Mouse (Mus musculus): ENCODE results near the gene Stpg3.

Gene Stpg3

GRCm38 (mm10) chr2:25180478-25180903 is 33.9 kb downstream of the Stpg3 start, which contains the start of gene Nrarp:
Gene Nrarp, plus strand, starts transcription at chr2:25180758.
- DNase-seq (ENCODE audit: low read depth, low spot score), result peak; percentile 82

GRCm38 (mm10) chr2:25179566-25180217 is 34.7 kb downstream of the Stpg3 start:
- no peak for DNase-seq (ENCODE audit: low read depth, low spot score)

GRCm38 (mm10) chr2:25178285-25178972 is 36.0 kb downstream of the Stpg3 start:
- no peak for DNase-seq (ENCODE audit: low read depth, low spot score)

GRCm38 (mm10) chr2:25177685-25178084 is 36.8 kb downstream of the Stpg3 start:
- DNase-seq (ENCODE audit: low read depth, low spot score), result no peak

- DNase-seq (ENCODE audit: low read depth, low spot score), result no peak
Observed at GRCm38 (mm10) chr2:25177076-25177475, 37.4 kb downstream of the Stpg3 start.

- no peak for DNase-seq (ENCODE audit: low read depth, low spot score)
Observed at GRCm38 (mm10) chr2:25176573-25176972, 37.9 kb downstream of the Stpg3 start.

- no peak for DNase-seq (ENCODE audit: low read depth, low spot score)
Observed at GRCm38 (mm10) chr2:25175690-25176078, 38.8 kb downstream of the Stpg3 start.

GRCm38 (mm10) chr2:25174866-25175689 is 39.4 kb downstream of the Stpg3 start:
- DNase-seq (ENCODE audit: low read depth, low spot score), result no peak

- no peak for DNase-seq (ENCODE audit: low read depth, low spot score)
Observed at GRCm38 (mm10) chr2:25173821-25174220, 40.6 kb downstream of the Stpg3 start.

GRCm38 (mm10) chr2:25172629-25173028 is 41.8 kb downstream of the Stpg3 start:
- DNase-seq (ENCODE audit: low read depth, low spot score), result no peak

- DNase-seq (ENCODE audit: low read depth, low spot score), result no peak
Observed at GRCm38 (mm10) chr2:25171769-25172153, 42.7 kb downstream of the Stpg3 start.

- DNase-seq (ENCODE audit: low read depth, low spot score), result no peak
Observed at GRCm38 (mm10) chr2:25171101-25171768, 43.2 kb downstream of the Stpg3 start.

- DNase-seq (ENCODE audit: low read depth, low spot score), result no peak
Observed at GRCm38 (mm10) chr2:25170326-25171100, 43.9 kb downstream of the Stpg3 start.

GRCm38 (mm10) chr2:25169778-25170177 is 44.7 kb downstream of the Stpg3 start:
- no peak for DNase-seq (ENCODE audit: low read depth, low spot score)

GRCm38 (mm10) chr2:25168665-25168978 is 45.8 kb downstream of the Stpg3 start:
- DNase-seq (ENCODE audit: low read depth, low spot score), result no peak

GRCm38 (mm10) chr2:25167919-25168664 is 46.3 kb downstream of the Stpg3 start:
- no peak for DNase-seq (ENCODE audit: low read depth, low spot score)

GRCm38 (mm10) chr2:25167481-25167880 is 47.0 kb downstream of the Stpg3 start:
- no peak for DNase-seq (ENCODE audit: low read depth, low spot score)

All from embryo, embryonic 11.5 days (tissue).